Mouse (Mus musculus) left cerebral cortex, adult 6 months (tissue): ENCODE data around the gene Olfr871. TPM values are rescaled to one million over a fixed set of nuclear protein-coding genes. Genes with fewer than 3 reads are reported as not detected.

Source experiments
- long read RNA-seq, 2 experiments: library from polyadenylated mRNA; unstranded; transcript quantifications; one replicate each; pipeline ENCODE4 v2.0.0; 2019 to 2020
- polyA plus RNA-seq: library from polyadenylated mRNA; unstranded; fragments of <200 nt; fragmentation: Nextera tagmentation; gene quantifications from 2 replicates; pipeline ENCODE4 v1.2.3, GENCODE M21; 2021

The Olfr871 gene
- not detected in 2 replicates for polyA plus RNA-seq
- long read RNA-seq, experiment 1, result 0 reads
- long read RNA-seq, experiment 2, result 0 reads

DNA sequence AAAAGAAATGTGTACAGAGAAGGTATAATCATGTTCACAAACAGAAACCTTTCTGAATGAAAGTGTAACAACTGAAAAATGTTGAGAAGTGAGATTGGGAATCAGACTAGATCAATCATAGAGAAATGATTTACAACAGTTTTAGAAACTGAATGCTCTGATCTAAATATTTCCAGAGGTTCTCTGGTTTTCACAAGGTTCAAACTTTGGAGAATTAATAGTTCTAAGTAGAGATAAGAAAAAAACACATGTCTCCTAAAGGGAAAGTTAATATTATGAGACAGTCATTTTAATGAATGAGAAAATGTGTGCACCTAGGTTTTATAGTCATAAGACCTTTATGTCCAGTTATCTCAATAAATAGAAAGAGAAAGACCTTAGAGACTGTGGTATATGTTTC, at the start of gene Olfr871:
Gene Olfr871, plus strand, starts transcription at position 301 of the 400 bp plus-strand sequence.

DNA sequence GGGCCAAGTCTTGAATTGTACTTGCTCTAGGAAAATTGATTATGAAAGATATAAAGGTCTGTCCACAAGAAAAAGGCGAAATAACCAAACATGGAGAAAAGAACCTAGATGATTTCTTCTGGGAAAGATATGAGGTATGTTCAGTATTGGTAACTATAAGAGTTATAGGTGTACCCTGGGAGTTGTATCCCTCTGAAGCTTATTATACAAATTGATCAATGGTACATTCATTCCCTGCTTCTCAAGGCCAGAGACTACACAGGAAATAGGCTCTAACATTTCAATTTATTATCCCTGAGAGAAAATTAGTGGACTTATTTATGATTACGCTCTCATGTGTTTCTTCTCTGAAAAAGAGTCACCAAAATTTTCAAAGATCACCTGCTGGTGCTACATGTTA, 38.0 kb upstream of the Olfr871 start, which contains the start of gene Olfr870:
Gene Olfr870, minus strand, starts transcription at position 101 of the 400 bp plus-strand sequence.

DNA sequence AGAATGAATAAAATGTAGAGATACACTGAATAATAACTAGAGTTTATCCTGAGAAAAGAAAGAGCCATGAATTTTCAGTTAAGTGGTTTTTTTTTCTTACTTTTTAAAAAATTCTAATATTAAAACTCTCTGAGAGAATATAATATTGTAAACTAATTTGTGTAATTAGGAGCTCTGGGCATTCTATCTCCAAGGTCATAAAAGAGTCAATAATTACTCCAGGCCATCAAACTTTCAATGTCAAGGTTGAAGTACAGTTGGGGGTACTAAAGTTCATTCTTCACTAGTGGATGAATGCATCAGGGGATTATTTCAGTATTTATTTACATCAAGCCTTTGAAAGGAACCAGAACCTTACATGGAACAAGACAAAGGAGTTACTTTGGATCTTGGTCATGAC, 24.8 kb downstream of the Olfr871 start, which contains the start of gene Olfr872:
Gene Olfr872, plus strand, starts transcription at position 301 of the 400 bp plus-strand sequence.

Other genes starting within 250 kb of the Olfr871 start
- gene Olfr866, start 184.2 kb upstream of the Olfr871 start, polyA plus RNA-seq, result not detected in 2 replicates
- gene Olfr867, start 154.6 kb upstream of the Olfr871 start, polyA plus RNA-seq, result not detected in 2 replicates
- not detected in 2 replicates for gene Olfr868, start 113.6 kb upstream of the Olfr871 start, polyA plus RNA-seq
- not detected in 2 replicates for gene Olfr869, start 83.2 kb upstream of the Olfr871 start, polyA plus RNA-seq
- not detected in 2 replicates for gene Olfr870, start 38.1 kb upstream of the Olfr871 start, polyA plus RNA-seq
- gene Olfr872, start 24.9 kb downstream of the Olfr871 start, polyA plus RNA-seq, result not detected in 2 replicates
- gene Olfr39, start 70.1 kb downstream of the Olfr871 start, polyA plus RNA-seq, result not detected in 2 replicates
- gene Olfr873, start 86.3 kb downstream of the Olfr871 start, polyA plus RNA-seq, result not detected in 2 replicates
- 0.06 and 0.18 TPM in 2 replicates for gene Olfr18, start 123.9 kb downstream of the Olfr871 start, polyA plus RNA-seq
- gene Zfp560, start 173.0 kb downstream of the Olfr871 start, polyA plus RNA-seq, result 48.4 and 55.7 TPM in 2 replicates
- gene Zfp26, start 248.0 kb downstream of the Olfr871 start, polyA plus RNA-seq, result 6.8 and 8.5 TPM in 2 replicates